Mouse (Mus musculus): Measurements from ENCODE around the gene Olfr56. TPM values are rescaled to one million over a fixed set of nuclear protein-coding genes. Genes with fewer than 3 reads are reported as not detected.

Olfr56 gene
- polyA plus RNA-seq, 1 experiment: not detected

- Histone ChIP-seq H3K27ac (ENCODE audit: insufficient read depth, low read length) (no peak overlapping the region), H3K36me3 (ENCODE audit: control insufficient read depth, insufficient read depth, low read length, poor library complexity, severe bottlenecking) (no peaks in the 10 kb centered on the region), H3K4me3 (ENCODE audit: low read depth, low read length) (no peak overlapping the region), H3K9ac (ENCODE audit: low read depth, poor library complexity, severe bottlenecking) (no peak overlapping the region), H3K4me1 (ENCODE audit: control insufficient read depth, insufficient read depth, low read length) (no peaks in the 10 kb centered on the region), H3K27me3 (ENCODE audit: control insufficient read depth, insufficient read depth, low read length, poor library complexity, severe bottlenecking) (peaks cover 1% of the 10 kb centered on the region; the same call in 1 of the 2 replicates), H3K9me3 (replicated peaks; ENCODE audit: control insufficient read depth, insufficient read depth, low read length, poor library complexity, severe bottlenecking) (no peaks in the 10 kb centered on the region)
- no peak for TF ChIP-seq CTCF (IDR thresholded peaks at IDR 0.05; ENCODE audit: low read depth, low read length)
- no peak for TF ChIP-seq EP300 (IDR thresholded peaks at IDR 0.05; ENCODE audit: insufficient read depth, low read depth, low read length)
- TF ChIP-seq POLR2A (IDR thresholded peaks at IDR 0.05; ENCODE audit: insufficient read depth, low read length): no peak
Observed at GRCm38 (mm10) chr11:49093861-49094660, 115.4 kb downstream of the Olfr56 start.

DNA sequence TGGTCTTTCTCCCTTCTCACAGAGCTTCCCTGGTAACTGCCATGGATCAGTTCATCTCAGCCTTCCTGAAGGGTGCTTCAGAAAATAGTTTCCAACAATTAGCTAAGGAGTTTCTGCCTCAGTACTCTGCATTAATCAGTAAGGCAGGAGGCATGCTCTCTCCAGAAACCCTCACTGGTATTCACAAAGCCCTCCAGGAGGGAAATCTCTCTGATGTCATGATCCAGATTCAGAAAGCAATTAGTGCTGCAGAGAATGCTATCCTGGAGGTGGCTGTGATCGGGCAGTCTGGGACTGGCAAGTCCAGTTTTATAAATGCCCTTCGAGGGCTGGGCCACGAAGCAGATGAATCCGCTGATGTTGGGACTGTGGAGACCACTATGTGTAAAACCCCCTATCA is 116.7 kb downstream of the Olfr56 start:
- TF ChIP-seq POLR2A (IDR thresholded peaks at IDR 0.05; ENCODE audit: insufficient read depth, low read length): no peak
- TF ChIP-seq EP300 (IDR thresholded peaks at IDR 0.05; ENCODE audit: insufficient read depth, low read depth, low read length): no peak
- no peak for TF ChIP-seq CTCF (IDR thresholded peaks at IDR 0.05; ENCODE audit: low read depth, low read length)
- Histone ChIP-seq H3K4me1 (ENCODE audit: control insufficient read depth, insufficient read depth, low read length) (no peaks in the 10 kb centered on the region), H3K36me3 (ENCODE audit: control insufficient read depth, insufficient read depth, low read length, poor library complexity, severe bottlenecking) (no peaks in the 10 kb centered on the region), H3K27ac (ENCODE audit: insufficient read depth, low read length) (no peak overlapping the region), H3K27me3 (ENCODE audit: control insufficient read depth, insufficient read depth, low read length, poor library complexity, severe bottlenecking) (peaks cover 1% of the 10 kb centered on the region; the same call in 1 of the 2 replicates), H3K9ac (ENCODE audit: low read depth, poor library complexity, severe bottlenecking) (no peak overlapping the region), H3K9me3 (replicated peaks; ENCODE audit: control insufficient read depth, insufficient read depth, low read length, poor library complexity, severe bottlenecking) (no peaks in the 10 kb centered on the region), H3K4me3 (ENCODE audit: low read depth, low read length) (no peak overlapping the region)

- no peaks in the 10 kb centered on the region for H3K36me3 ChIP-seq (ENCODE audit: control insufficient read depth, insufficient read depth, low read length, poor library complexity, severe bottlenecking)
- no peak overlapping the region for H3K27ac ChIP-seq (ENCODE audit: insufficient read depth, low read length)
- TF ChIP-seq EP300 (IDR thresholded peaks at IDR 0.05; ENCODE audit: insufficient read depth, low read depth, low read length) (no peak), CTCF (IDR thresholded peaks at IDR 0.05; ENCODE audit: low read depth, low read length) (no peak), POLR2A (IDR thresholded peaks at IDR 0.05; ENCODE audit: insufficient read depth, low read length) (no peak)
- no peak overlapping the region for H3K4me3 ChIP-seq (ENCODE audit: low read depth, low read length)
- no peaks in the 10 kb centered on the region for H3K9me3 ChIP-seq (replicated peaks; ENCODE audit: control insufficient read depth, insufficient read depth, low read length, poor library complexity, severe bottlenecking)
- H3K9ac ChIP-seq (ENCODE audit: low read depth, poor library complexity, severe bottlenecking): no peak overlapping the region
- peaks cover 1% of the 10 kb centered on the region; the same call in 1 of the 2 replicates for H3K27me3 ChIP-seq (ENCODE audit: control insufficient read depth, insufficient read depth, low read length, poor library complexity, severe bottlenecking)
- no peaks in the 10 kb centered on the region for H3K4me1 ChIP-seq (ENCODE audit: control insufficient read depth, insufficient read depth, low read length)
Observed at GRCm38 (mm10) chr11:49100409-49100808, 121.7 kb downstream of the Olfr56 start.

GRCm38 (mm10) chr11:49101500-49101899 is 122.8 kb downstream of the Olfr56 start:
- Histone ChIP-seq H3K27ac (ENCODE audit: insufficient read depth, low read length) (no peak overlapping the region), H3K36me3 (ENCODE audit: control insufficient read depth, insufficient read depth, low read length, poor library complexity, severe bottlenecking) (no peaks in the 10 kb centered on the region), H3K9ac (ENCODE audit: low read depth, poor library complexity, severe bottlenecking) (no peak overlapping the region), H3K4me1 (ENCODE audit: control insufficient read depth, insufficient read depth, low read length) (no peaks in the 10 kb centered on the region), H3K27me3 (ENCODE audit: control insufficient read depth, insufficient read depth, low read length, poor library complexity, severe bottlenecking) (no peaks in the 10 kb centered on the region), H3K9me3 (replicated peaks; ENCODE audit: control insufficient read depth, insufficient read depth, low read length, poor library complexity, severe bottlenecking) (no peaks in the 10 kb centered on the region), H3K4me3 (ENCODE audit: low read depth, low read length) (no peak overlapping the region)
- TF ChIP-seq POLR2A (IDR thresholded peaks at IDR 0.05; ENCODE audit: insufficient read depth, low read length) (no peak), CTCF (IDR thresholded peaks at IDR 0.05; ENCODE audit: low read depth, low read length) (no peak), EP300 (IDR thresholded peaks at IDR 0.05; ENCODE audit: insufficient read depth, low read depth, low read length) (no peak)

- Histone ChIP-seq H3K27ac (ENCODE audit: insufficient read depth, low read length) (no peak overlapping the region), H3K4me3 (ENCODE audit: low read depth, low read length) (no peak overlapping the region), H3K36me3 (ENCODE audit: control insufficient read depth, insufficient read depth, low read length, poor library complexity, severe bottlenecking) (no peaks in the 10 kb centered on the region), H3K9ac (ENCODE audit: low read depth, poor library complexity, severe bottlenecking) (no peak overlapping the region), H3K9me3 (replicated peaks; ENCODE audit: control insufficient read depth, insufficient read depth, low read length, poor library complexity, severe bottlenecking) (no peaks in the 10 kb centered on the region), H3K4me1 (ENCODE audit: control insufficient read depth, insufficient read depth, low read length) (no peaks in the 10 kb centered on the region), H3K27me3 (ENCODE audit: control insufficient read depth, insufficient read depth, low read length, poor library complexity, severe bottlenecking) (no peaks in the 10 kb centered on the region)
- TF ChIP-seq EP300 (IDR thresholded peaks at IDR 0.05; ENCODE audit: insufficient read depth, low read depth, low read length): no peak
- TF ChIP-seq CTCF (IDR thresholded peaks at IDR 0.05; ENCODE audit: low read depth, low read length): peak; percentile 61
- no peak for TF ChIP-seq POLR2A (IDR thresholded peaks at IDR 0.05; ENCODE audit: insufficient read depth, low read length)
Observed at GRCm38 (mm10) chr11:49103047-49103693, 124.5 kb downstream of the Olfr56 start.

GRCm38 (mm10) chr11:49105752-49106151 is 127.1 kb downstream of the Olfr56 start:
- H3K4me1 ChIP-seq (ENCODE audit: control insufficient read depth, insufficient read depth, low read length): no peaks in the 10 kb centered on the region
- no peaks in the 10 kb centered on the region for H3K36me3 ChIP-seq (ENCODE audit: control insufficient read depth, insufficient read depth, low read length, poor library complexity, severe bottlenecking)
- H3K9ac ChIP-seq (ENCODE audit: low read depth, poor library complexity, severe bottlenecking): no peak overlapping the region
- no peak overlapping the region for H3K27ac ChIP-seq (ENCODE audit: insufficient read depth, low read length)
- no peak for TF ChIP-seq CTCF (IDR thresholded peaks at IDR 0.05; ENCODE audit: low read depth, low read length)
- TF ChIP-seq EP300 (IDR thresholded peaks at IDR 0.05; ENCODE audit: insufficient read depth, low read depth, low read length): no peak
- no peak for TF ChIP-seq POLR2A (IDR thresholded peaks at IDR 0.05; ENCODE audit: insufficient read depth, low read length)
- no peak overlapping the region for H3K4me3 ChIP-seq (ENCODE audit: low read depth, low read length)
- no peaks in the 10 kb centered on the region for H3K9me3 ChIP-seq (replicated peaks; ENCODE audit: control insufficient read depth, insufficient read depth, low read length, poor library complexity, severe bottlenecking)
- H3K27me3 ChIP-seq (ENCODE audit: control insufficient read depth, insufficient read depth, low read length, poor library complexity, severe bottlenecking): no peaks in the 10 kb centered on the region
